Mouse (Mus musculus): ENCODE measurements around the gene Fndc8. TPM values are rescaled to one million over a fixed set of nuclear protein-coding genes. Genes with fewer than 3 reads are reported as not detected.

Fndc8 gene
- total RNA-seq (2021): not detected

DNA sequence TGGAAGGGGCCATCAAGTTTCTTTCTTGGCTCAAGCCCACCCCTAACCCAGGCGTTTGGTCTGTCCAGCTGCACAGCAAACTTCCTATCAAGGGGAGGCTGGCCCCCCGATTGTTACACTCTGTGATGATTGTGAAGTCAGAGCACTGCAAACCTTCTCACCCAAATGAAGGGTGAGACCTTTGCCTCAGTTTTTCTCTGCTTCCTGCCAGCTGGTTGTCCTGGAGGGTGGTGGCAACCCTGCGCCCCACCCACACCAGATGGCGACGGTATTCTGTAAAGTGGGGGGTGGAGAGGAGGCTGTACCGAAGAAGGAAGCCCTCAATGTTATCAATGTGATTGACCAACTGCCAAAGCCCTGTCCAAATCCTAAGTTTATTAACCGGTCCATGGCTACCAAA lies at the start of gene Fndc8:
Gene Fndc8 (plus strand): TSS at position 189 of the 400 bp plus-strand sequence.
- no peak for DNase-seq (ENCODE audit: extremely low spot score in 1 of 2, low spot score in 2 of 2)
- intact Hi-C loops (cut with DNase I): loop anchor here (2.0 to 5.0 kb wide), 5 partner anchors 280 to 895 kb away; no protein-coding TSS in a partner anchor

DNA sequence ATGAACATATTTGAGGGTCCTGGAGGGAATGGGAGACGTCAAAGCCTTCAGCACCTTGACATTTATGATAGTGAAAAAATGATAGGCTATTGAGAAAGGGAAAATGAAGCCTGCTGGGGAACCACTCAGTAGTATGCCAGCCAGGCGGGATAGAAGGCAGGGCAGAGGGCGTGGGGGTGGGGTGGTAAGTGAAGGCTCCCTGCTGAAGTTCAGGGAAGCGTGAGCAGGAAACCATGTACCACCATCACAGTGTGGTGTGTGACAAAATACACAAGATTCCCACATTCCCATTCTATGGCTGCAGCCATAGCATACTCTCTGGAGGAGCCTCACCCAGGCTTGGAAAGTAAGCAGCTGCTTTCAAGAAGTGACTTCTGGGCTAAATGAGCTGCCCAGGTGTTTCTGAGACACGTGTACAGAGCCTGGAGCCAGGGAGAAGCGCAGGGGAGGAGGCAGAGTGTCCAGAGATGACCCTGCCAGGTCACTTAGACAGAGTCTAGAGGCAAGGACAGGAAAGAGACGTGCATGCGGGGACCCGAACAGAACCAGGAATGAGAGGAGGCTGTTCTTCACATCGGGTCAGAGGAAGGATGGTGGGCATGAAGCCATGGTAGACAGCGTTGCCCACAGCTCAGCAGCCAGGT lies 47.0 kb upstream of the Fndc8 start:
- intact Hi-C loops (cut with DNase I): no loop called here
- no peak for DNase-seq (ENCODE audit: extremely low spot score in 1 of 2, low spot score in 2 of 2)

GRCm38 (mm10) chr11:82845415-82846078 lies 46.4 kb upstream of the Fndc8 start:
- DNase-seq (ENCODE audit: extremely low spot score in 1 of 2, low spot score in 2 of 2): peak in 1 of 2 experiments; percentile 57
- intact Hi-C loops (cut with DNase I): no loop called here

GRCm38 (mm10) chr11:82846079-82846436 lies 45.9 kb upstream of the Fndc8 start:
- DNase-seq (ENCODE audit: extremely low spot score in 1 of 2, low spot score in 2 of 2): no peak
- intact Hi-C loops (cut with DNase I): no loop called here

DNA sequence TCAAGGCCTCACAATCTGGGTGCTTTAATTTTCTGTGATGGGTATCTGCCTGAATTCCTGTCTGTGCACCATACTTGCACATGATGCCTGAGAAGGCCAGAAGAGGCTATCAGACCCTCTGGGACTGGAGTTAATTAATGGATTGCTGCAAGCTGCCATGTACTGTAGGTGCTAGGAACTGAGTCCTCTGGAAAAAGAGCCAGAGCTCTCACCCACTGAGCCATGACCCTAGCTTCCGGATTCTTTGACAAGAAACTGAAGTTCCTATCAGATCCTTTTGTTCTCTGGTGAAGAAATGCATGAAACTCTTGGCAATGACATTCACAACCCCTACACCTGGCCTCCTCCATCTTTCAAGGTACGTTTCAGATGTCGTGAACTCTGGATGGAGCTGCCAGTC lies 45.0 kb upstream of the Fndc8 start:
- no peak for DNase-seq (ENCODE audit: extremely low spot score in 1 of 2, low spot score in 2 of 2)
- intact Hi-C loops (cut with DNase I): no loop called here

GRCm38 (mm10) chr11:82847571-82848000 lies 44.3 kb upstream of the Fndc8 start:
- intact Hi-C loops (cut with DNase I): no loop called here
- DNase-seq (ENCODE audit: extremely low spot score in 1 of 2, low spot score in 2 of 2): no peak

GRCm38 (mm10) chr11:82850259-82850658 lies 41.7 kb upstream of the Fndc8 start:
- DNase-seq (ENCODE audit: extremely low spot score in 1 of 2, low spot score in 2 of 2): no peak
- intact Hi-C loops (cut with DNase I): no loop called here

GRCm38 (mm10) chr11:82852115-82852514 lies 39.8 kb upstream of the Fndc8 start:
- DNase-seq (ENCODE audit: extremely low spot score in 1 of 2, low spot score in 2 of 2): no peak
- intact Hi-C loops (cut with DNase I): no loop called here

GRCm38 (mm10) chr11:82852540-82852939 lies 39.4 kb upstream of the Fndc8 start:
- intact Hi-C loops (cut with DNase I): no loop called here
- DNase-seq (ENCODE audit: extremely low spot score in 1 of 2, low spot score in 2 of 2): no peak

DNA sequence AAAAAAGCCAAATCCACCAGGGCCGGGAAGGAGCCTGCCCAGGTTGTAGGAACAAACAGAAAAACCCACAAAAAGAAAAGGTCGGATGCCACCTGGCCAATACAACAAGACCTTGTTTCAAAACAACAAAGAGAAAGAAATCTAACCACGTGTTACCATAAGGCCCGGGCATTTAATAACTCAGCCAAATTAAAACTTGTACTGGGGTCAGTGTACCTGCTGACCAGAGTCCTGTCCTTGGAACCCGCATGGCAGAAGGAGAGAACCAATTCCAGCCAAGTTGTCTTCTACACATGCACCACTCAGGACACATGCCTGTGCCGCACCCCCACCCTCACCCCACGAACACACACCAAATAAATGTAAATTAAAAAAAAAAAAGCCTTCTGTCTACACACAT lies 39.0 kb upstream of the Fndc8 start:
- no peak for DNase-seq (ENCODE audit: extremely low spot score in 1 of 2, low spot score in 2 of 2)
- intact Hi-C loops (cut with DNase I): no loop called here

- intact Hi-C loops (cut with DNase I): no loop called here
- DNase-seq (ENCODE audit: extremely low spot score in 1 of 2, low spot score in 2 of 2): no peak
Measured at GRCm38 (mm10) chr11:82854111-82854510, 37.8 kb upstream of the Fndc8 start.

DNA sequence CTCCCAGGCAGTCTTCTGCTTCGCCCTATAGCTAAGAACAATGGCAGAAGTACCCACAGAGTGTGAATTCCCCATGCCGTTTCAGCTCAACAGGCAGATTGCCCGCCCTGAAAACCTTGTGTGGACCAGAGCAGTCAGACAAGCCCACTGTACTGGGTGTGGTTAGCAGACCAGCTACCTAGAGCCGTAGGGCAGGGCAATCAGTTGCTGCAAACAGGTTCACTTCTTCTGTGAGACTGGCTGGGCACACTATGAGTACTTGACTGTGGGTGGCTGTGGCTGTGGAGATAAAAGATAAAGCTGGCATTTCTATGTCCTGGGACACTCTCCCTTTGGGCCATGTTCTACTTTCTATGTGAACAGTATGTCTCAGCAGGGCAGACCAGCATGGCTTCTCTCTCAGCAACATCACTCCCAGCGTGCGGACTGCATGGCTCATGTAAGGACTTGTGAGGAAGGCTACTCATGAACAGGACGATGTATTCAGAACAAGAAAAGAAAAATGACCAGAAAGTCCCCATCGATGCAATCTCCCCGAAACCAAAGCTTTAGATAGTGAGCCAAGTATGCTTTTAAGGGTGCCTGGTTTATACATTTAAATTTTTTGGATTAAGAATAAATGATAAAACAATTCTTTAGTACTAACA lies 36.5 kb upstream of the Fndc8 start:
- intact Hi-C loops (cut with DNase I): no loop called here

DNA sequence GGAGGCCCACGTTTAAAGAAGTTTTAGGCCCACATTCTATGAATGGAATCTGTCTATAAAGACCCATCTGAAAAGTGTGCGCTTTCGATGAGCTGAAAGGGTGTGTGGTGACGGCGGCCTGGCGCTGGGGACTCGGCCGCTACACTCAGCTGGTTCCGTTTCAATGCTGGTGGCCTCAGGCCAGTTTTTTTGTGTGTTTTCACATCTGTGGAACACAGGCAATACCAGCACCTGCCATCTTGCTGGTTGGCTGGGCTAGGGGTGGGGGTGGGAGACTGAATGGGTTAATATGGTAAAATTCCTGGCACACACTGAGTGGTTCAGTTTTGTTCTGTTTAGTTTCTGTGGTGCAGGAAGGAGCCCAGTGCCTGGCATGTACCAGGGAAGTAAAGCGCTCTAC lies 35.9 kb upstream of the Fndc8 start:
- intact Hi-C loops (cut with DNase I): no loop called here
- DNase-seq (ENCODE audit: extremely low spot score in 1 of 2, low spot score in 2 of 2): no peak

More for the DNA sequence above, 36.5 kb upstream of the Fndc8 start:
- DNase-seq (ENCODE audit: extremely low spot score in 1 of 2, low spot score in 2 of 2): no peak

- DNase-seq (ENCODE audit: extremely low spot score in 1 of 2, low spot score in 2 of 2): no peak
- intact Hi-C loops (cut with DNase I): no loop called here
Measured at GRCm38 (mm10) chr11:82857307-82857848, 34.5 kb upstream of the Fndc8 start.

DNA sequence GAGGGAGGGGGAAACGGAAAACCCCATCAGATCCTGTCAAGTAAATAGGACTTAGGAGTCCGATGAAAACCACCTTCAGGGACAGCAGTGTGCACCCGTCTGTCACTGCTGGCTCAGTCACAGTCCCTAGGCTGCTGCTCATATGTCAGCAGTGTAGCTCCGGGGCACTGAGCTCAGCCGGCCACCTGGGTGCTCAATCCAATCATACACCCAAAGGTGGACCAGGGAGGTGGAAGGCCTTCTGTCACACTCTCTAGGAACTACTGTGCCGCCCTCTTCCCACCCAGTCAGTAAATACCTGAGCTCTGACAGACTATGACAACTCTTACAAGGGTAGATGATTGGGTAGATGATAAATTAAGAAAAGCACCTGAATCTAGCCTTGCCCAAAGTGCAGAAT lies 31.2 kb upstream of the Fndc8 start:
- no peak for DNase-seq (ENCODE audit: extremely low spot score in 1 of 2, low spot score in 2 of 2)
- intact Hi-C loops (cut with DNase I): no loop called here

DNA sequence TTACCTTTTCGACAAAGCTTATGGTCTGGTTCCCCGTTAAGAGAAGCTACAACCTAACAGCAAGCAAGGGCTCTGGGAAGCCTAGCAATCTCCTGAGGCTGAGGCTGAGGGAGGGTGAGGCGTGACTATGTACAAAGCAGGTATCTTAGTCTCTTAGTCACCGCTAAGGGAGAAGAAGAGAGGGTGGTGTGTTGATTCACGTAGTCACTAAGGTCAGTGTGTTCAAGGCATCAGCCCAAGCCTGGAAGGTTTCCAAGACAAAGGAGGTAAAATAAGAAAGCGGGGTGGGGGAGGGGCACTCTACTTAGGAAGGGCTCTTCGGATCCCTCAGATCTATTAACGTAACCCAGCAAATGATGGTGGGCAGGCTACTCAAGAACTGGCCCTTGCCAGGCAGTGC lies 30.4 kb upstream of the Fndc8 start:
- DNase-seq (ENCODE audit: extremely low spot score in 1 of 2, low spot score in 2 of 2): no peak
- intact Hi-C loops (cut with DNase I): no loop called here

GRCm38 (mm10) chr11:82862638-82863037 lies 29.3 kb upstream of the Fndc8 start:
- DNase-seq (ENCODE audit: extremely low spot score in 1 of 2, low spot score in 2 of 2): no peak
- intact Hi-C loops (cut with DNase I): no loop called here

- intact Hi-C loops (cut with DNase I): no loop called here
- no peak for DNase-seq (ENCODE audit: extremely low spot score in 1 of 2, low spot score in 2 of 2)
Measured at GRCm38 (mm10) chr11:82863059-82863458, 28.9 kb upstream of the Fndc8 start.

GRCm38 (mm10) chr11:82863488-82863931 lies 28.4 kb upstream of the Fndc8 start:
- DNase-seq (ENCODE audit: extremely low spot score in 1 of 2, low spot score in 2 of 2): no peak
- intact Hi-C loops (cut with DNase I): no loop called here

- intact Hi-C loops (cut with DNase I): no loop called here
Measured at GRCm38 (mm10) chr11:82865957-82866356, 26.0 kb upstream of the Fndc8 start.

More at GRCm38 (mm10) chr11:82865957-82866356, 26.0 kb upstream of the Fndc8 start:
- DNase-seq (ENCODE audit: extremely low spot score in 1 of 2, low spot score in 2 of 2): no peak
